In genomic region chr10:102762378-102762777, GRCm38 (mm10) we compare ENCODE assay signal across 19 mouse cellular contexts.
"Had no signal": no experiment of that assay in that cellular context is flagged by ENCODE, and none has a peak within 500 bp of the region (broad histone marks: within the 10 kb centered on the region; RNA-seq: fewer than 3 reads in every experiment).

No protein-coding gene starts in this region.

- ATAC-seq: hindbrain, postnatal 0 days; inflammation-experienced regulatory T-cells, adult 6 months; lung, postnatal 0 days had no signal

- H3K36me3 ChIP-seq: limb, embryonic 12.5 days; limb, embryonic 15.5 days; stomach, embryonic 15.5 days had no signal

- DNase-seq: kidney, adult 18-20 months; kidney, adult 9 months; kidney, postnatal 25 days; layer of hippocampus, adult 9-11 months; lung, embryonic 14.5 days; midbrain, embryonic 14.5 days; retina, postnatal 1 day; right cerebral cortex, postnatal 25 days; spleen, adult 18-20 months; thymus, postnatal 25 days had no signal

- H3K4me3 ChIP-seq: layer of hippocampus, adult 2 months; limb, embryonic 12.5 days; limb, embryonic 15.5 days; stomach, embryonic 15.5 days had no signal

- H3K4me2 ChIP-seq: limb, embryonic 12.5 days; limb, embryonic 15.5 days; lung, embryonic 14.5 days; stomach, embryonic 15.5 days had no signal

- H3K27me3 ChIP-seq: limb, embryonic 12.5 days; limb, embryonic 15.5 days; stomach, embryonic 15.5 days had no signal

- H3K9ac ChIP-seq: limb, embryonic 12.5 days; limb, embryonic 15.5 days; lung, embryonic 14.5 days; stomach, embryonic 15.5 days had no signal

- H3K27ac ChIP-seq: hindbrain, postnatal 0 days; kidney, postnatal 0 days; layer of hippocampus, adult 2 months; limb, embryonic 12.5 days; limb, embryonic 15.5 days; macrophage; stomach, embryonic 15.5 days had no signal

- H3K4me1 ChIP-seq: limb, embryonic 12.5 days; limb, embryonic 15.5 days; stomach, embryonic 15.5 days had no signal

- H3K9me3 ChIP-seq: limb, embryonic 12.5 days; limb, embryonic 15.5 days; stomach, embryonic 15.5 days had no signal
